Mouse (Mus musculus) heart, embryonic 10.5 days (tissue): Measurements from ENCODE around the gene Fam3a. TPM values are rescaled to one million over a fixed set of nuclear protein-coding genes. Genes with fewer than 3 reads are reported as not detected.
"Not testable (repeated sequence)": the region's sequence is repeated elsewhere in the genome, so short reads cannot be mapped to it uniquely, and the experiment has no call there.

Source experiments
- DNase-seq: peaks from one replicate; pipeline ENCODE4 v3.0.0-alpha.2; 2017; ENCODE audit warnings: low spot score
- H3K27ac ChIP-seq: fragments of 300-500 bp; sonication (generic); 2 replicates; pipeline ENCODE4 v1.5.1; 2016; ENCODE audit warnings: mild to moderate bottlenecking
- H3K27me3 ChIP-seq: fragments of 300-500 bp; sonication (generic); 2 replicates; pipeline ENCODE4 v1.6.1; 2016; ENCODE audit warnings: mild to moderate bottlenecking; ENCODE audit not compliant: poor library complexity, insufficient read depth, severe bottlenecking
- H3K36me3 ChIP-seq: fragments of 300-500 bp; sonication (generic); 2 replicates; pipeline ENCODE4 v1.6.1; 2016; ENCODE audit warnings: mild to moderate bottlenecking, moderate library complexity
- H3K4me1 ChIP-seq: fragments of 300-500 bp; sonication (generic); 2 replicates; pipeline ENCODE4 v1.6.1; 2016; ENCODE audit warnings: mild to moderate bottlenecking
- H3K4me3 ChIP-seq: fragments of 300-500 bp; sonication (generic); 2 replicates; pipeline ENCODE4 v1.5.1; 2016; ENCODE audit warnings: mild to moderate bottlenecking, moderate library complexity
- H3K9me3 ChIP-seq: fragments of 300-500 bp; sonication (generic); 2 replicates; pipeline ENCODE4 v1.6.1; 2016; ENCODE audit warnings: mild to moderate bottlenecking, moderate library complexity
- WGBS: fragments of 180-500 bp; shearing (Covaris S2); methylation state at CpG from one replicate; pipeline ENCODE4 v1.1.7; 2016; 5-methylcytosine and 5-hydroxymethylcytosine counted together
- polyA plus RNA-seq: library from polyadenylated mRNA; unstranded; fragments of >200 nt; fragmentation: Nextera tagmentation; extraction: Ambion mirVana; gene quantifications from 2 replicates; pipeline ENCODE4 v1.2.1, GENCODE M21; 2016

Fam3a gene
- polyA plus RNA-seq, 1 experiment from 2014 or later, result 24.0 TPM

DNA sequence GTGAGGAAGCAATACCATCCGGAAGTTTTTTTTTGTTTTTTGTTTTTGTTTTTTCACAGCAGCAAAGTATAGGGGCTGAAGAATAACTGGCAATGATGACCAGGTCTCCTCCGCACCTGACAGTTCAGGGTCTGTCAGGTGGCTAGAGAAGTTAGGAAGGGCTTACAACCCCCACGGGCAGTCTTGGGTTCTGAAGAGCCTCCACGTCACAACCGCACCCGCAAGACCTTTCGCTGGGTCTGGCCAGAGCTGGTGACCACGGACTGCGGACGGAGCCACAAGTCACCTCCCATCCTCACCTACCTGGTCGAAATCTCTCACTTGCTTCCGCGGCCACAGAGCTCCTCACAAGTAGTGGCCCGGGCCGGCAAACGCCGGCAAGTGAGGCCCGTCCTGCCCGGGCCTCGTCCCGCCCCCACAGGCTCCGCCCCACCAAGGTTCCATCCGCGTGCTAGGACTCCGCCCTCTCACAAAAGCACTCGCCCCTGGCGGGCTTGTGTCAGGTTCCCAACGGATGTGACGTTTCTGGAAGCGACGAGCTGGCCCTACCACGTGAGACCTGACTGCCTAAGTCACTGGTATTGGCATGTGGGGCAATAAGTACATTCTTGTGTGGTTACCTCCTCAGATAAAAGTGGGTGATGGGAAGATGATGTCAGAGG, 20.1 kb downstream of the Fam3a start, which contains the start of the genes Ubl4a and Slc10a3:
Gene Ubl4a (minus strand): TSS at position 331 of the 662 bp plus-strand sequence.
Gene Slc10a3 (minus strand): TSS at position 462 of the 662 bp plus-strand sequence.
- Histone ChIP-seq H3K9me3 (no peaks in the 10 kb centered on the region), H3K27me3 (no peaks in the 10 kb centered on the region), H3K4me3 (peak within 1 kb of the TSS; percentile 62), H3K36me3 (0 out of 2 replicates have a peak, but pooled peaks cover 4% of the 10 kb centered on the region), H3K4me1 (0 out of 2 replicates have a peak, but pooled peaks cover 4% of the 10 kb centered on the region), H3K27ac (peak within 1 kb of the TSS; percentile 81)
- WGBS, result 28% methylated on average over 32 of the region's 32 CpGs
- DNase-seq, result peak; percentile 95

DNA sequence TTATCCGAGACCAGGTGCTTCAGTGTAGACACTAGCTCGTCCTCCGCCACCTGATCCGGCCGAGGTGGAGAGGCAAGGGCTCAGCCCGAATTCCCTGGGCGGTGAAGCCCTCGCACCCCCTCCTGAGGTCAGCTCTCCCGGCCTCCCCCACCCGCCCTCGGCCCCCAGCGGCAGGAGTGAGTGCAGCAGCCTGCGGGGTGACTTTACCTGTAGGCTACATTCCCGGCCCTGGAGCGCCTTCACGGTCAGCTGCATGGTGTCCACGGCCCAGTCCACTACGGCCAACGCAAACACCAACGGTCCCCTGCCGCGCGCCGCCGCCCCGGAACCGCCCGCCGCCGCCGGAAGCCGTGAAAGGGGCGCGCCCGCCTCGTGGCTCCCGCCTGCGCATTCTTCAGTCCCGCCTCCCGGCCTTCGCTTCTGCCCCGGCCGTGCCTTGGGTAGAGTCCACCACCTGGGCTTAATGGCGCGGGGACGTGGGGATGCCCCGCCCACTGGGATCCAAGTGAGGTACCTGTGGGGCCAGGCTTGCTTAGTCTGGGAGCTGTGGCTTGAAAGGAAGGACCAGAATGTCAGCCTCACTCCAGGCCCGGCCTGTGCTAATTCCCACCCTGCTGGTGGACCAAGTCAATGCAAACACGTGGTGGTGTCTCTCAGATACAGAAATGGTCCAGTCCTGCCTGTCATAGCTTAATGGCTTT, 24.7 kb downstream of the Fam3a start:
- peak; percentile 84 for DNase-seq
- Histone ChIP-seq H3K9me3 (no peaks in the 10 kb centered on the region), H3K36me3 (0 out of 2 replicates have a peak, but pooled peaks cover 13% of the 10 kb centered on the region), H3K27me3 (no peaks in the 10 kb centered on the region), H3K27ac (peak overlapping the region; percentile 91), H3K4me3 (peak overlapping the region; percentile 70), H3K4me1 (0 out of 2 replicates have a peak, but pooled peaks cover 14% of the 10 kb centered on the region)
- 15% methylated on average over 46 of the region's 49 CpGs for WGBS

DNA sequence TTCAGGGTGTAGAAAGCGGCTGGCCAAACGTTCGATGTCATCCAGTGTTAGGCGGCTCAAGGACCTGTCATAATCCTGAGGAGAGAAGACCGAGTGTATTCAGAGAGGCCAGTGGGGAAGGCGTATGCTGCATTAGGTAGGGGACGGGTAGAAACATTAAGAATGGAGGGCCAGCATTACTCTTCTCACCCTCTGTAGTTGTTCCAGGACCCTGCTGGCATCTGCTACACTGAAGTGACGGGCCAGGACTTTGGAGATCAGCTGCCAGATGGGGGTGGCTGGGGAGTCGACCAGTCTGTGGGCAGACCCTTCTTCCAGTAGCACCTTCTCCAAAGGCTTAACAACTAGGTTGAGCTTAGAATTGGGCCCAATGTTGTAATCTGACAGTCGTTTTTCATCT, 25.6 kb downstream of the Fam3a start:
- WGBS, result 69% methylated on average over 10 of the region's 10 CpGs
- Histone ChIP-seq H3K4me1 (0 out of 2 replicates have a peak, but pooled peaks cover 12% of the 10 kb centered on the region), H3K27me3 (no peaks in the 10 kb centered on the region), H3K9me3 (no peaks in the 10 kb centered on the region), H3K4me3 (peak overlapping the region; percentile 70), H3K36me3 (0 out of 2 replicates have a peak, but pooled peaks cover 13% of the 10 kb centered on the region), H3K27ac (peak overlapping the region; percentile 91)
- no peak for DNase-seq

DNA sequence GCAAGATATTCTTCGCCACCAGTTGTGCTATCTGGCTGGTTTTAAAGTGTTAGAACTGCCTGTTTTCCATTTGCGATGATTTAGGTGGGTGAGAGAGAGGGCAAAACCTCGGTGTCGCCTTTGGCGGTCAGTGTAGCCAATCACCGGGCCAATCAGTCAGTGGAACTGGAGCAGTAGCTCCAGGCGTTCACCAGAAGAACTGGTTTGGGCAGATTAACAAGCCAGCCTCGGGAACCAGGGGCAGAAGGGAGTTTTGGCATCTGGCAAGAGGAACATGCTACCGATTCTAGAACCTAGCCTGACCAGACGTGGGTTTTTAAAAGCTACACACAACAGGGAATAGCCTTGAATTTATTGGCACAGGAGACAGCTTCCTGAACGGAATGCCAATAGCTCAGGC, 33.9 kb downstream of the Fam3a start:
- WGBS, result 51% methylated on average over 11 of the region's 11 CpGs
- no peak for DNase-seq

DNA sequence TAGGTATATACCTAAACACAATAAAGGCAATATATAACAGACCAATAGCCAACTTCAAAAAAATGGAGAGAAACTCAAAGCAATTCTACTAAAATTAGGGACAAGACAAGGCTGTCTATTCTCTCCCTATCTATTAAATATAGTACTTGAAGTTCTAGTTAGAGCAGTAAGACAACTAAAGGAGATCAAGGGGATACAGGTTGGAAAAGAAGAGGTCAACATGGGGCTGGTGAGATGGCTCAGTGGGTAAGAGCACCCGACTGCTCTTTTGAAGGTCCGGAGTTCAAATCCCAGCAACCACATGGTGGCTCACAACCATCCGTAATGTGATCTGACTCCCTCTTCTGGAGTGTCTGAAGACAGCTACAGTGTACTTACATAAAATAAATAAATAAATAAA, 36.0 kb downstream of the Fam3a start:
- not testable (repeated sequence) for H3K9me3 ChIP-seq, H3K4me3 ChIP-seq, DNase-seq, H3K27ac ChIP-seq, H3K27me3 ChIP-seq, H3K36me3 ChIP-seq, H3K4me1 ChIP-seq
- WGBS, result 91% methylated on average over 3 of the region's 3 CpGs

More for the DNA sequence above, 33.9 kb downstream of the Fam3a start:
- no peaks in the 10 kb centered on the region for H3K9me3 ChIP-seq
- no peaks in the 10 kb centered on the region for H3K27me3 ChIP-seq
- no peak overlapping the region for H3K4me3 ChIP-seq
- H3K4me1 ChIP-seq, result no peaks in the 10 kb centered on the region
- H3K36me3 ChIP-seq, result no peaks in the 10 kb centered on the region
- no peak overlapping the region for H3K27ac ChIP-seq

DNA sequence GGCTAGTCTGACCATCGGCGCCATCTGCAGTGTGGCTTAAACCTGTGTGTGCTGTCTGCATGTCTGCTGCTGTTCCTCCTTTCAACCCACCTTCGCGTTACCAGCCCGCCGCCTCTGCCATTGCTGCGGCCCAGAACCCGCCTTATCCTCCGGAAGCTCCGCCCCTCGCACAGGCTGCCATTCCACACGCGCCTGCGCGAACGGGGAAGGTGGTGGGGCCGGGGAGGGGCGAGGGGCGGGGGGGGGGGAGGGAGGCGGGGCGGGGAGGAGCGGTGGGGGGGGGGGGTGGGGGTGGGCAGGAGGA, 39.7 kb downstream of the Fam3a start, which contains the start of gene Lage3:
Gene Lage3 (minus strand): TSS at position 152 of the 304 bp plus-strand sequence.
- peak within 1 kb of the TSS; percentile 76 for H3K27ac ChIP-seq
- DNase-seq, result peak; percentile 84
- H3K27me3 ChIP-seq, result no peaks in the 10 kb centered on the region
- no peaks in the 10 kb centered on the region for H3K9me3 ChIP-seq
- 0 out of 2 replicates have a peak, but pooled peaks cover 3% of the 10 kb centered on the region for H3K4me1 ChIP-seq
- 29% methylated on average over 7 of the region's 22 CpGs for WGBS
- peak within 1 kb of the TSS; percentile 62 for H3K4me3 ChIP-seq
- no peaks in the 10 kb centered on the region for H3K36me3 ChIP-seq

DNA sequence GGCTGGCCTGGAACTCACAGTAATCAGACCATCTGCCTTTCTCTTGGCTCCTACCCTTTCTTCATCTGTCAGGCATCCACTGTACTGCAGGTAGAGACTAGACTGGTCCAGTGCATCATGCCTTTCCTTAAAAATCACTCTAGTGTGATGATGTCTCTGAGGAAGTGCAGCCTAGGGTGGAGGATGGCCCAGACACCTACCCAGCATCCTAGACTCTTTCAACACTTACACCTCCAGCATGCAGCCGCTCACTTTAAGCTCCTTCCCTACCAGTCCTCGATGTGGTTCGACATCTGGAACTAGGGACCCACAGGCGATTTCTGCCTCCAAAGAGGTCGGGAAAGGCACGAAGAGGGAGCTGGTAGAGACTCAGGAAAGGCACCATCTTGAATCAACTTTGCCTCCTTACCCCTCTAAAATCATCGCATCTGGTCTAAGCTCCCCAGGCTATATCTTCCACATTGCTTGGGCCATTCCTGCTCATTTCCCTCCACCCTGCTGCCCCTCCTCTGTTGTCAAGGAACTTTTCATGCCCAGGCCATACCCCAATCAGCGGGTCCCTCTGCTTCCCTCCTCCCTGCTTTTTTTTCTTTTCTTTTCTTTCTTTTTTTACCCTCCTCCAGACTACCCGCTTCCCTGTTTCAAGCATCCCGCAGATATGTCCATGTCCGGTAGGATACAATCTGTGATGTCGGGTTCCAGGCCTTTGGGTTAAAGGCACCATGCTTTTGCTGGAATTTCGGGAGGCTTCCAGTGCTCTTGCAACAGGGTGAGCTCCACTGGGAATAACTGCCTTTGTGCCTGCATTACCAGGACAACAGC, 40.2 kb downstream of the Fam3a start:
- H3K4me3 ChIP-seq, result peak overlapping the region; percentile 62
- H3K36me3 ChIP-seq, result no peaks in the 10 kb centered on the region
- H3K27me3 ChIP-seq, result no peaks in the 10 kb centered on the region
- no peak for DNase-seq
- WGBS, result 22% methylated on average over 13 of the region's 13 CpGs
- H3K4me1 ChIP-seq, result 0 out of 2 replicates have a peak, but pooled peaks cover 3% of the 10 kb centered on the region
- peak overlapping the region; percentile 76 for H3K27ac ChIP-seq
- H3K9me3 ChIP-seq, result no peaks in the 10 kb centered on the region

Other genes with a start within 250 kb of the Fam3a start
- gene Tex28, start 225.4 kb downstream of the Fam3a start, polyA plus RNA-seq, result not detected in 2 replicates
- gene Tktl1, start 216.0 kb downstream of the Fam3a start, polyA plus RNA-seq, result 0.05 and 0.10 TPM in 2 replicates
- gene Flna, start 143.5 kb downstream of the Fam3a start, polyA plus RNA-seq, result 199 and 236 TPM in 2 replicates
- gene Emd, start 138.6 kb downstream of the Fam3a start, polyA plus RNA-seq, result 17.9 and 22.7 TPM in 2 replicates
- 496 and 543 TPM in 2 replicates for gene Rpl10, start 122.5 kb downstream of the Fam3a start, polyA plus RNA-seq
- 66.9 and 73.1 TPM in 2 replicates for gene Taz, start 111.4 kb downstream of the Fam3a start, polyA plus RNA-seq
- gene Dnase1l1, start 110.9 kb downstream of the Fam3a start, polyA plus RNA-seq, result 11.1 and 11.2 TPM in 2 replicates
- gene Atp6ap1, start 96.2 kb downstream of the Fam3a start, polyA plus RNA-seq, result 114 and 125 TPM in 2 replicates
- 171 and 194 TPM in 2 replicates for gene Gdi1, start 88.3 kb downstream of the Fam3a start, polyA plus RNA-seq
- gene Fam50a, start 80.2 kb downstream of the Fam3a start, polyA plus RNA-seq, result 57.1 and 65.2 TPM in 2 replicates
- 7.0 and 12.7 TPM in 2 replicates for gene Plxna3, start 64.2 kb downstream of the Fam3a start, polyA plus RNA-seq
- gene Lage3, start 39.7 kb downstream of the Fam3a start, polyA plus RNA-seq, result 103 and 105 TPM in 2 replicates
- 64.2 and 71.0 TPM in 2 replicates for gene Ubl4a, start 20.1 kb downstream of the Fam3a start, polyA plus RNA-seq
- gene Slc10a3, start 19.9 kb downstream of the Fam3a start, polyA plus RNA-seq, result 13.1 and 15.7 TPM in 2 replicates
- gene Ikbkg, start within 50 bp of the Fam3a start, polyA plus RNA-seq, result 18.6 and 21.7 TPM in 2 replicates
- 26.3 and 34.6 TPM in 2 replicates for gene G6pdx, start 35.9 kb upstream of the Fam3a start, polyA plus RNA-seq
- not detected in 2 replicates for gene Gm6880, start 88.1 kb upstream of the Fam3a start, polyA plus RNA-seq
- gene Olfr1326-ps1, start 181.6 kb upstream of the Fam3a start, polyA plus RNA-seq, result not detected in 2 replicates
- not detected in 2 replicates for gene Olfr1325, start 199.4 kb upstream of the Fam3a start, polyA plus RNA-seq